Mouse (Mus musculus) large intestine, adult 2 months (tissue): ENCODE measurements around the gene Trappc3. TPM values are rescaled to one million over a fixed set of nuclear protein-coding genes. Genes with fewer than 3 reads are reported as not detected.
"Not testable (repeated sequence)": the region's sequence is repeated elsewhere in the genome, so short reads cannot be mapped to it uniquely, and the experiment has no call there.

ENCODE experiments used
- DNase-seq: peaks from one replicate; pipeline ENCODE4 v3.0.0-alpha.2; 2012; ENCODE audit warnings: low read depth, low spot score
- WGBS: fragments of 180-500 bp; shearing (Covaris S2); methylation state at CpG from one replicate; pipeline ENCODE4 v1.1.7; 2018; 5-methylcytosine and 5-hydroxymethylcytosine counted together
- polyA plus RNA-seq: library from polyadenylated mRNA; depleted of rRNA; stranded (reverse); fragments of >200 nt; gene quantifications from 2 replicates; pipeline ENCODE4 v1.2.3, GENCODE M21; 2012; rRNA removed

Gene Trappc3
- polyA plus RNA-seq = 42.3 and 44.3 TPM in 2 replicates

GRCm38 (mm10) chr4:126262119-126262807, at the start of gene Trappc3:
Gene Trappc3 (plus strand): TSS chr4:126262325.
- WGBS = under 1% methylated on average over 46 of the region's 46 CpGs
- peak; percentile 93 for DNase-seq

- WGBS = 41% methylated on average over 6 of the region's 6 CpGs
Observed at GRCm38 (mm10) chr4:126217771-126218170, 44.4 kb upstream of the Trappc3 start.

GRCm38 (mm10) chr4:126219540-126219939, 42.6 kb upstream of the Trappc3 start:
- 66% methylated on average over 3 of the region's 3 CpGs for WGBS

More at GRCm38 (mm10) chr4:126217771-126218170, 44.4 kb upstream of the Trappc3 start:
- DNase-seq = no peak

GRCm38 (mm10) chr4:126220045-126220444, 42.1 kb upstream of the Trappc3 start:
- no peak for DNase-seq
- 91% methylated on average over 10 of the region's 10 CpGs for WGBS

More at GRCm38 (mm10) chr4:126219540-126219939, 42.6 kb upstream of the Trappc3 start:
- DNase-seq = not testable (repeated sequence)

- 64% methylated on average over 11 of the region's 11 CpGs for WGBS
- no peak for DNase-seq
Observed at GRCm38 (mm10) chr4:126222631-126223030, 39.5 kb upstream of the Trappc3 start.

GRCm38 (mm10) chr4:126226640-126227039, 35.5 kb upstream of the Trappc3 start:
- 46% methylated on average over 12 of the region's 12 CpGs for WGBS

GRCm38 (mm10) chr4:126227077-126227761, 34.9 kb upstream of the Trappc3 start:
- 2% methylated on average over 18 of the region's 18 CpGs for WGBS
- DNase-seq = peak; percentile 78

More at GRCm38 (mm10) chr4:126226640-126227039, 35.5 kb upstream of the Trappc3 start:
- no peak for DNase-seq

GRCm38 (mm10) chr4:126228144-126228543, 34.0 kb upstream of the Trappc3 start:
- DNase-seq = no peak
- WGBS = 49% methylated on average over 5 of the region's 5 CpGs

- WGBS = 58% methylated on average over 7 of the region's 7 CpGs
- no peak for DNase-seq
Observed at GRCm38 (mm10) chr4:126229900-126230299, 32.2 kb upstream of the Trappc3 start.

- 83% methylated on average over 29 of the region's 29 CpGs for WGBS
- DNase-seq = no peak
Observed at GRCm38 (mm10) chr4:126233676-126234308, 28.3 kb upstream of the Trappc3 start.

GRCm38 (mm10) chr4:126234496-126235175, 27.5 kb upstream of the Trappc3 start:
- no peak for DNase-seq
- 87% methylated on average over 18 of the region's 18 CpGs for WGBS

- no peak for DNase-seq
- WGBS = 82% methylated on average over 10 of the region's 10 CpGs
Observed at GRCm38 (mm10) chr4:126235191-126235590, 26.9 kb upstream of the Trappc3 start.

GRCm38 (mm10) chr4:126236467-126237280, 25.5 kb upstream of the Trappc3 start:
- WGBS = 38% methylated on average over 63 of the region's 63 CpGs
- no peak for DNase-seq

GRCm38 (mm10) chr4:126237721-126238242, 24.3 kb upstream of the Trappc3 start:
- no peak for DNase-seq
- 35% methylated on average over 5 of the region's 5 CpGs for WGBS

GRCm38 (mm10) chr4:126239862-126240475, 22.2 kb upstream of the Trappc3 start:
- WGBS = 86% methylated on average over 13 of the region's 13 CpGs
- no peak for DNase-seq

GRCm38 (mm10) chr4:126241956-126242355, 20.2 kb upstream of the Trappc3 start:
- WGBS = 53% methylated on average over 9 of the region's 9 CpGs

GRCm38 (mm10) chr4:126242510-126242909, 19.6 kb upstream of the Trappc3 start:
- 83% methylated on average over 6 of the region's 6 CpGs for WGBS
- DNase-seq = no peak

More at GRCm38 (mm10) chr4:126241956-126242355, 20.2 kb upstream of the Trappc3 start:
- DNase-seq = no peak

GRCm38 (mm10) chr4:126246202-126246889, 15.8 kb upstream of the Trappc3 start:
- 72% methylated on average over 13 of the region's 13 CpGs for WGBS
- DNase-seq = no peak
